Mouse (Mus musculus): Measurements from ENCODE around the gene Gm11084.

GRCm38 (mm10) chr2:72986616-72987015, at the start of gene Gm11084:
- TF ChIP-seq CTCF (IDR thresholded peaks at IDR 0.05; ENCODE audit: borderline replicate concordance, insufficient read depth, low read length) (no peak), POLR2A (IDR thresholded peaks at IDR 0.05; ENCODE audit: low read depth, low read length) (no peak)

Measured in embryonic fibroblast, embryonic 13.5 days (primary cell).